Mouse (Mus musculus) fibroblast of lung, adult 2 months (primary cell): ENCODE measurements around the gene Pirb.

ENCODE experiments used
- DNase-seq: peaks from one replicate; pipeline ENCODE4 v3.0.0-alpha.2; 2011; ENCODE audit warnings: low read depth

The Pirb gene

DNA sequence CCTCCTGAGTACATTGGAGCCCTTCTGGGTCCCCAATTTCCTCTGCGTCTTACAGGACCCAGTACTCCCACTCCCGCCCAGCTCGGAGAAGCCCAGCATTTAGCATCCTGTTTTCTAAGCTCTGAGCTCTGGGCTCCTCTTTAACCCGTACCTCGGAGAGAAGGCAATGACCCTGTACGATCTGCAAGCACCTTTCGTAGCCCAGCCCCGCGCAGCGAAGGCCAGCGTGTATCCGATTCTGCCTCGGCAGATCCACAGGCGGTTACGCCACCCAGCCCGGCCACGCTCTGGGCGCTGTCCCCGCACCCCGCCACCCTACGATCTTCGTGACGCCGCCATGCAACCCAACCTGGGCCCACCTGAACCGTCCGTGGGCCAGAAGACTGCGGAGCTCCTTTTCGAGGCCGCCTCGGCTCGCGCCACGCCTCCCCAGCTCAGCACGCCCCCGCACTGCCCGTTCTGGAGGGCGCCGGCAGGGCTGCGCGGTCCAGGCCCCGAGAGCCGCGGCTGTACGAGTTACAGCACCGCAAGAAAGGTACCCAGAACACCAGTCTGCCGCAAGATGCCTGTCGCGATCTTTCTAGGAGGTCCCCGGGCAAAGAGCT is 27.7 kb downstream of the Pirb start, which contains the start of gene Tsen34:
Gene Tsen34 (plus strand): TSS at position 482 of the 605 bp plus-strand sequence.
- DNase-seq, result no peak

GRCm38 (mm10) chr7:3691919-3692318 is 28.3 kb downstream of the Pirb start:
- DNase-seq, result no peak

- no peak for DNase-seq
Observed at GRCm38 (mm10) chr7:3685400-3686187, 34.6 kb downstream of the Pirb start.

GRCm38 (mm10) chr7:3684698-3685097 is 35.5 kb downstream of the Pirb start:
- DNase-seq, result no peak

DNA sequence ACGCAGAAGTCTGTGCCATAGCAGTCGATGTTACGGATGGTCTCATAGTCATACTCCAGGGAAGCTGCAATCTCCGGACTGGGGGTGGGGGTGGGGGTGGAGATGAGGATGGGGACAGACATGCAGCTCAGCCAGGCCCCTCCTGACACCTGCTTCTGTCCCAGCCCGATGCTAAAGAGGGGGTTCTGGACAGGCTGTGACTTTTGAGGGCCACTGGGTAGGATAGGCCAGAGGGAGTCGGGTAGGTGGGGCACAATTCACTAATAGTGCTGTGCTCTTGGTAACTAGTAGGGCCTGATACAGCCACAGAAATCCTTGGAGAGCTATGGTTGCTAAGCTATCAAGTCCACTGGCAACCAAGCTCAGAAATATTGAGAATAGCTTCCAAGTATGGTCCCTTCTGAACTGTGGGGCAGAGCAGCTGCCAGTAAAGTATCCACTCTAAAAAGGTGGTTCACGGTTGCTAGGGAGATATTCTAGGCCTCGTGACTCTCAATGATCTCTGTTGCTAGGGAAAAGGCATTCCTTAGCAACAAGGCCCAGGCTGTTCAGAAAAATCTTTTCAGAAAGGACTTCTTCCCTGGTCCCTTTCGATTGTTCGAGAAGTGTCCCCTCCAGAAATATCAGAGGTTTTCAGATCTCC is 36.2 kb downstream of the Pirb start:
- DNase-seq, result no peak

DNA sequence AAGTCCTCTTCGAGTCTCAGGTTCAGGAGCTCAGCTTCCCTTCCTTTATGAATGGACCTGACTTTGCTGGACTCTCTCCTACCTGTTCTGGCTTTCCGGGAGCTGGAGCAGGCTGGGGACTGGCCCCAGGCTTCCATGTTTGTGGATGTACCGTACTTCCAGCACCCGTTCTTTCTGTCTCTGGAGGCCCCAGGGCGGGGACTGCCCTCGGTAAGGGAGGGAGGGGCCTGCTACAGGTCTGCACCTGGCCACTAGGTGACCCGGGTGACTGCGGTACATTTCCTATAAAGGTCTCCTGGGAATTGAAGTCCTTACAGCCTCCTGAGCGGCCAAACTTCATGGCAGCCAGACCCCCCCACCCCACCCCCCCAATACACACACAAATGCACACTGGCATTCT is 42.8 kb downstream of the Pirb start, which contains the start of gene Tmc4:
Gene Tmc4 (minus strand): TSS at position 212 of the 400 bp plus-strand sequence.
- no peak for DNase-seq

- no peak for DNase-seq
Observed at GRCm38 (mm10) chr7:3676371-3676770, 43.8 kb downstream of the Pirb start.

- no peak for DNase-seq
Observed at GRCm38 (mm10) chr7:3675228-3675548, 45.0 kb downstream of the Pirb start.

DNA sequence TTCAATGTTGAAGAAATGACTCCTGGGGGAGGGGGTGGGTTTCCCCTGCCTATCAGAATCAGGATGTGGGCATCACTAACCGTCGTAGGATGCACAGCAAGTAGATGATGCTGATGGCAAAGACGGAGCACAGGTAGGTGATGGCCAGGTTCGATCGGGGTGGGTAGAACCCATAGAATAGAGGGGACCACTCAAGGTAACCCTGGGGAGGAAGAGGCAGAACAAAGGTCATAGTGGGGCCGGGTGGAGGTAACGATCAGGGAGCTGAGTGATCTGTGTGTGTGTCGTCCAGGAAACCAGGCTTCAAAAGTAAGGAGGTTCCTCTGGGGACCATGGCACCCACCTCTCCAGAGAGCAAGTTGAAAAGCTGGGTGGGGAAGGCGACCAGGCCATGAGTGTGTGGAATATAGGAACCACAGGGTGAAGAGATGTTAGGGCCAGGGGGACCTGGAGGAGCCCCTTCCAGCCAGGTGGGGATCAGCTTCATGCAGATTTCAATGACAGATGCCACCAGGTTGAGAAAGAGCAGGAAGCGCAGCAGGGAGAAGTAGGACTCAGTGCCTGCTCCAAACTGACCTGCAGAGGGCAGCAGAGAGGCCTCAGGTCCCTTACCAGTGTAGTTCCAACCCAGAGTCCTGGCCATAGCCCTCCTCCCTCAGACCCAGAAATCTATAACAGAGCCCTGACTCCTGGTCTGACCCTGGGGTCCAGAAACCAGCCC is 45.5 kb downstream of the Pirb start:
- DNase-seq, result peak; percentile 9

DNA sequence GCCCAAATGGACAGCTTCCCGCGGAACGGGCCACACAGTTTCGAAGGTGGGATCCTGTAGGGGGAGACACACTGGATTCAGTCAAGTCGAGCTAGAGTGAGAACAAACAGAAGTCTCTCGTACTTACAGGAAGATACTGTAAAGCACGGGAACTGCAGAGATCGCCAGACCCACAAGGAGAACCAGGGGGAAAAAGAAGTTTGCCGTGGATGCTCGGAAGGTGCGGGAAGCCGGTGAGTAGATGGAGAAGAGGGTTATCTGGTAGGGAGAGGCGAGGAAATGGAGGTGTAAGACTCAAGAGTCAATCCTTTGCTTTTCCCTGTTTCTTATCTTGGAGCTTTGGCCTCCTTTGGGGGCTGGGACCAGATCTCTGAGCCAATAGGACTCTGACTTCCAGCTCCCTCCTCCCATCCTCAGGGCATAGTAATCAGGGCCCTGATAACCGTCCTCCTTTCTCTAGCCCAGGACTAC is 53.2 kb downstream of the Pirb start:
- DNase-seq, result no peak

DNA sequence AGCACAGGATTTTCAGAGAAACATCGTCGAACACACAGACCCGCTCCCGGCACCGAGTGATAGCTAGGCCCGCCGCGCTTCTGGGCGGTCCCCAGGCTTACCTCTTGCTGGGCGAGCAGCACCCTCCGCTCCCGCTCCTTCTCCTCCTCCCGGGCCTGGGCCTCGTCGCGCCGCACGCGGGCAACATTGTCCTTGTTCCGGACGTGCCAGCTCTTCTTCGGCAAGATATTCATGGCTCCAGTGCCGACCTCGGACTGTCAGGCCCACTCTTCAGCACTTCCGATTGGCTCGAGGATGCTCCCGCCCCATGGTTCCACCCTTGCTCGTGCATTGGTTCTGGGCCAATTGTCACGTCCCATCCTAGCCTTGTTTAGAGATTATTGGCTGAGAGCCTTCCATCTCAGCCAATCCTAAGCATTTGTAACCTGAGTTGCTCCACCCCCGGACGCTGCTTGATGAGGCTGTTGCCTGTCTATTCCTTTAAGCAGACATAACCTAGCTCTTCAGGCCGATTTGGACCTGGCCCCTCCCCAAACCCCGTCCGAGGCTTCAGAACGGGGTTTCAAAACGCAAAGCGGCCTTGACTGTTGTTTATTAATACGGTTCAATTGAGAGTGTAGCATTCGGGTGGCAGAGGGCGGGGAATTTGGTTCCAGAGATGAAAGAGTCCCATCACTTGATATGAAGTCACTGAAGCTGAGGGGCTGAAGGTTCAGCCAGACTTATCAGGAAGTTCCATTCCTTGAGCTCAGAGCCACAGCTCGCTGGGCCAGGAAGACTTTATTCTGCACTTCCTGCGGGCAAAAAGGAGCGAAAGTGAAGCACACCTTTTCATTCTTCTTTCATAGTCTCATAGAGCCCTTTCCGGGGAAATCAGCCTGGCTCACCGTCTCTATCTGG is 54.7 kb downstream of the Pirb start, which contains the start of gene Leng1:
Gene Leng1 (minus strand): TSS at position 626 of the 900 bp plus-strand sequence.
- peak; percentile 99 for DNase-seq

DNA sequence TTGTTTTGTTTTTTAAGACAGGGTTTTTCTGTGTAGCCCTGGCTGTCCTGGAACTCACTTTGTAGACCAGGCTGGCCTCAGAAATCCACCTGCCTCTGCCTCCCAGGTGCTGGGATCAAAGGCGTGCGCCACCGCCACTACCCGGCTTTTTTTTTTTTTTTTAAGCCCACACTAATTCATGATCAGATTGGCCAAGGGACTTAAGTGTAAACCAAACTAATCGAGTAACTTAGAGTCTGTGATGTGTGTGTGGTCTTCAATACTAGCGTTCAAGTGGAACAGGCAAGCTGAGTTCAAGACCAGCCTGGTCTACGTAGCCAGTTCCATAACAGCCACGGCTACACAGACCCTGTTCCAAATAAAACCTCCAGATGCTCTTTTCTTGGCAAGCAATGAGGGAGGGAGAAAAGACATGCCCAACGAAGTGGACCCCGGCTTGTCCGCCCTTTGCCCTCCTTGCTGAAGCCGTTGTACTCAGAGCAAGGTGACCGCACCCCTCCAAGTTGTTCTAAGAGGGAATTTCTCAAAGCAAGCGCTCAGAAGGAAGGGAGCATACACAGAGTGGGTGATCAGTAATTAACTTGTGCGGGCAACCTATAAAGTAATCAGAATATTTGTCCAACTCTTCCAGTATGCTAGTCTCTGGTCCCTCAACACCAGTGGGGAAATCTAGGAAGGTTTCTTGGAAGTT is 55.5 kb downstream of the Pirb start:
- no peak for DNase-seq
